Mouse (Mus musculus) testis, postnatal 14 days (tissue): ENCODE measurements around the gene 6330409D20Rik.

Experiments used
- DNase-seq: peaks from one replicate; pipeline ENCODE4 v3.0.0; 2021; ENCODE audit warnings: low spot score

Gene 6330409D20Rik

GRCm38 (mm10) chr2:32740916-32741272, at the start of gene 6330409D20Rik:
Gene 6330409D20Rik (minus strand): TSS chr2:32741016.
- DNase-seq = no peak

- DNase-seq = no peak
These were observed 47.8 kb upstream of the 6330409D20Rik start for GRCm38 (mm10) chr2:32788581-32788980.

- DNase-seq = no peak
These were observed 46.4 kb upstream of the 6330409D20Rik start for GRCm38 (mm10) chr2:32787176-32787575.

GRCm38 (mm10) chr2:32784048-32784681, 43.3 kb upstream of the 6330409D20Rik start, which contains the start of gene Cfap157:
Gene Cfap157 (minus strand): TSS chr2:32784428.
- no peak for DNase-seq

- no peak for DNase-seq
These were observed 40.9 kb upstream of the 6330409D20Rik start for GRCm38 (mm10) chr2:32781710-32782109.

GRCm38 (mm10) chr2:32779714-32780113, 38.9 kb upstream of the 6330409D20Rik start:
- DNase-seq = no peak

GRCm38 (mm10) chr2:32779131-32779530, 38.3 kb upstream of the 6330409D20Rik start:
- DNase-seq = peak; percentile 49

GRCm38 (mm10) chr2:32778081-32778480, 37.3 kb upstream of the 6330409D20Rik start:
- DNase-seq = no peak

GRCm38 (mm10) chr2:32776192-32776591, 35.4 kb upstream of the 6330409D20Rik start:
- no peak for DNase-seq

GRCm38 (mm10) chr2:32775359-32776074, 34.7 kb upstream of the 6330409D20Rik start, which contains the start of the genes Ttc16 and Ptrh1:
Gene Ttc16 (minus strand): TSS chr2:32775633.
Gene Ptrh1 (plus strand): TSS chr2:32775786.
- peak; percentile 97 for DNase-seq

GRCm38 (mm10) chr2:32772626-32773279, 31.9 kb upstream of the 6330409D20Rik start:
- no peak for DNase-seq

GRCm38 (mm10) chr2:32771886-32772285, 31.1 kb upstream of the 6330409D20Rik start:
- no peak for DNase-seq

- DNase-seq = no peak
These were observed 28.7 kb upstream of the 6330409D20Rik start for GRCm38 (mm10) chr2:32769327-32770085.

GRCm38 (mm10) chr2:32768661-32769285, 28.0 kb upstream of the 6330409D20Rik start:
- DNase-seq = peak; percentile 42

- DNase-seq = no peak
These were observed 26.4 kb upstream of the 6330409D20Rik start for GRCm38 (mm10) chr2:32767241-32767640.

GRCm38 (mm10) chr2:32763353-32763752, 22.5 kb upstream of the 6330409D20Rik start:
- no peak for DNase-seq

- DNase-seq = no peak
These were observed 21.0 kb upstream of the 6330409D20Rik start for GRCm38 (mm10) chr2:32761859-32762258.

- DNase-seq = no peak
These were observed 20.5 kb upstream of the 6330409D20Rik start for GRCm38 (mm10) chr2:32761361-32761760.

GRCm38 (mm10) chr2:32759001-32759400, 18.2 kb upstream of the 6330409D20Rik start:
- no peak for DNase-seq

- no peak for DNase-seq
These were observed 17.7 kb upstream of the 6330409D20Rik start for GRCm38 (mm10) chr2:32758503-32758902.

GRCm38 (mm10) chr2:32757056-32757845, 16.4 kb upstream of the 6330409D20Rik start, which contains the start of gene Tor2a:
Gene Tor2a (plus strand): TSS chr2:32757234.
- DNase-seq = peak; percentile 98
